Mouse (Mus musculus) cortical plate, adult 2 months (tissue): Measurements from ENCODE around the gene 4933427D14Rik.
A peak's percentile ranks its signal among the peaks of the same experiment; 100 is the strongest.

Experiments used
- CTCF ChIP-seq: fragments of 200-500 bp; IDR thresholded peaks from 2 replicates; pipeline ENCODE4 v1.5.1; 2011; ENCODE audit warnings: mild to moderate bottlenecking, control low read depth, low read length; ENCODE audit not compliant: insufficient read depth; ENCODE audit errors: extremely low read depth
- POLR2A ChIP-seq: fragments of 200-500 bp; IDR thresholded peaks from 2 replicates; pipeline ENCODE4 v1.6.1; 2011; ENCODE audit warnings: mild to moderate bottlenecking, low read length, control low read depth; ENCODE audit not compliant: insufficient read depth; ENCODE audit errors: extremely low read depth

DNA sequence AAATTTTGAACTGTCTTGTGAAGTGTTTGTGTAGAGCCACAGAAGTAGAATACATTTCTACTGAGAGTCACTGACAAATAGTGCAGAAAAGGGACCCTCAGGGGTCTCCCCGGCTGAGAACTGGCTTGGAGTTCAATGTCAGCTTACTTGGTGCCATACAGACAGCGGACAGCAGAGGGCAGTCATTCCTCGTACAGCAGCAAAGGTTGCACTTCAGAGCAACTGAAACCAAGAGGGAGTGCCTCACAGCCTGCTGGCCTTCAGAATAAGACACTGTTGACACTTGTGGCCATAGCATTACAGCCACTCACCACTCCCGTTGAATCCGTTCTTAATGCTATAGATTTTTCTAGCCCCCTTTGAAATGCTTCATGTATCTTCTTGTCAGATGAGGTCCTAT, 17.6 kb upstream of the 4933427D14Rik start:
- TF ChIP-seq POLR2A = no peak
- TF ChIP-seq CTCF = peak; percentile 98
